Mouse (Mus musculus) T-cell, adult 66 days (primary cell): ENCODE results near the gene Pigyl. TPM values are rescaled to one million over a fixed set of nuclear protein-coding genes. Genes with fewer than 3 reads are reported as not detected.

Source experiments
- total RNA-seq, 2 experiments: library from RNA; stranded (reverse); gene quantifications; 3 replicates in 1 of 2; 4 replicates in 1 of 2; pipeline ENCODE4 v1.2.4; 2023

Pigyl gene
- 10 to 100 TPM; 13.8 to 19.1 TPM for total RNA-seq

GRCm38 (mm10) chr9:22156497-22157245 is at the start of gene Pigyl:
Pigyl (plus strand) TSS chr9:22156846.

DNA sequence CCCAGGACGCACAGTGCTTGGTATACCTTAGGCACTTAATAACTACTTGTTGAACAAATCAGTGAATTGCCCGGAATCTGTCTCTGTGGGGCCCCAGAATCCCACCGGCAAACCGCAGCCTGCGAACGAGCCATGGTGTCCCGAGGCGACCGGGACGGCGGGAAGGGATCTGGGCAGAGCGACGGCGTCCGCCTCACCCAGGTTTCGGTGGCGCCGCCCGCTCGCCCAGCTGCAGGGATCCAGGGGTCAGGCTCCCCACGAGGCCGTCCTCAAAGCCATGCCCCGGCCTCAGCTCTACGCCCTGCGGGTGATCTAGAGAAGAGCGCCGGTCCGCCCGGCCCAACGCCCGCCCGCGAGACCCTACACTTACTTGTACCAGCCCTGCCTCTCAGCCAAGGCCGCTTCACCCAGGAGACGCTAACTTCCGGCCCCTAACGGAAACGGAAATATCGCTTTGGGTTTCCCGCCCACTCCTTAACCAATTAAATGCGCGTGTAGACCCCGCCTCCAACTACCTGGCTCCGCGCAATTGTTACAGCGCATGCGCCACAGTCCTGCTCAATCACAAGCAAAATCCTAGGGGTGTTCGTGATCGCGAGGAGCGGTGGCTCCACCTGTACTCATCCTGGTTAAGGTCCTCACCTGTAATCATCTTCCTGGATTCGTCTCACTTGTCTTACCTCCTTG is 39.8 kb upstream of the Pigyl start, which contains the start of gene Elof1:
Gene Elof1 (minus strand): TSS at position 433 of the 687 bp plus-strand sequence.

DNA sequence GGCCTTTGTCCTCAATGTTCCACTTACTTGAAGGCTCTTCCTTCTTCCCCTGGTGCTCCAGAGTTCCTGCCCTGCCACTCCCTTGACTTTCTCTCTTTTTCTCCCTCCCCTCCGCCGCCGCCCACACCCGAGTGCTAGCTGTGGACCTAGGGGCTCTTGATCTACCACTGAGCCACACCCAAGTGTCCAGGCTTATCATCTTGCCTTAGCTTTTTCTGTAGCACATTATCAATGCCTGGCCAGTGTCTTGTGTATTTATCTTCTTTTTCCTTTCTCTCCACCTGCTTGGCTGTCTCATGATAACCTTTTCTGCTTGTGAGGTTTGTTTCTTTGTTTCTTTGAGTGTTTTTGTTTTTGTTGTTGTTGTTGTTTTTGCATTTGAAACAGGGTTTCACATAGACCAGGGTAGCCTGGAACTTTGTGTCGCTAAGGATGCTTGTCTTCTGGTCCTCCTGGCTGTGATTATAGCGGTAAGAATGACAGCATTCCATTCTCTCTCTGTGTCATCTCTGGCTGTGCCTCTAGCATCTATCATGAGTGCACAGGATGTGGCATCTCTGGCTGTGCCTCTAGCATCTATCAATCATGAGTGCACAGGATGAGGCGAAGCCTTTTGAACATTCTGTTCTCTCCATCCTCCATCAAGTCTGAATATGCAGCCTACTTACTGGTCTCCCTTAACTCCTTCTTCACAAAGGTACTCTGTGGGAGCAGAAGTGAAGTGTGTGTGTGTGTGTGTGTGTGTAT is 20.8 kb upstream of the Pigyl start, which contains the start of gene Acp5:
Gene Acp5 (minus strand): TSS at position 68 of the 747 bp plus-strand sequence.

GRCm38 (mm10) chr9:22188025-22188611 is 31.5 kb downstream of the Pigyl start, which contains the start of gene Zfp872:
Zfp872 (plus strand) TSS chr9:22188090.

Other genes with a start within 250 kb of the Pigyl start
- gene Rab3d, start 238.7 kb upstream of the Pigyl start, total RNA-seq = 10 to 100 TPM; 11.4 to 13.6 TPM
- not detected for gene Ccdc159, start 229.4 kb upstream of the Pigyl start, total RNA-seq
- under 1 TPM in 1 of 2 experiments, not detected in 1; 0.76 TPM for gene Tmem205, start 229.3 kb upstream of the Pigyl start, total RNA-seq
- under 1 TPM; 0.50 to 0.67 TPM for gene Plppr2, start 219.8 kb upstream of the Pigyl start, total RNA-seq
- gene Swsap1, start 201.1 kb upstream of the Pigyl start, total RNA-seq = 10 to 100 TPM in 1 of 2 experiments, 1 to 10 TPM in 1; 8.7 to 10.7 TPM
- gene Epor, start 193.3 kb upstream of the Pigyl start, total RNA-seq = 1 to 10 TPM in 1 of 2 experiments, under 1 TPM in 1; 0.61 to 1.1 TPM
- not detected for gene Rgl3, start 167.4 kb upstream of the Pigyl start, total RNA-seq
- gene Ccdc151, start 154.2 kb upstream of the Pigyl start, total RNA-seq = not detected
- gene Prkcsh, start 154.0 kb upstream of the Pigyl start, total RNA-seq = 10 to 100 TPM; 94.0 to 98.7 TPM
- gene Elavl3, start 104.8 kb upstream of the Pigyl start, total RNA-seq = under 1 TPM in 1 of 2 experiments, not detected in 1; 0.27 TPM
- gene Gm49318, start 85.6 kb upstream of the Pigyl start, total RNA-seq = not detected
- 10 to 100 TPM; 29.3 to 34.7 TPM for gene Zfp653, start 85.5 kb upstream of the Pigyl start, total RNA-seq
- 10 to 100 TPM; 29.0 to 34.0 TPM for gene Ecsit, start 71.4 kb upstream of the Pigyl start, total RNA-seq
- gene Cnn1, start 57.6 kb upstream of the Pigyl start, total RNA-seq = not detected
- gene Elof1, start 39.7 kb upstream of the Pigyl start, total RNA-seq = 10 to 100 TPM; 34.2 to 41.2 TPM
- 100 to 1,000 TPM; 194 to 244 TPM for gene Acp5, start 21.1 kb upstream of the Pigyl start, total RNA-seq
- not detected for gene Zfp872, start 31.2 kb downstream of the Pigyl start, total RNA-seq
- gene Zfp809, start 68.9 kb downstream of the Pigyl start, total RNA-seq = 10 to 100 TPM; 33.6 to 39.8 TPM
- gene Zfp599, start 103.0 kb downstream of the Pigyl start, total RNA-seq = 1 to 10 TPM; 3.1 to 3.4 TPM
- 10 to 100 TPM; 15.0 to 17.3 TPM for gene Zfp810, start 150.8 kb downstream of the Pigyl start, total RNA-seq
- gene Anln, start 232.3 kb downstream of the Pigyl start, total RNA-seq = 1 to 10 TPM in 1 of 2 experiments, under 1 TPM in 1; 0.83 to 2.7 TPM